Mouse (Mus musculus) liver, adult 2 months (tissue): ENCODE measurements around the gene Hsh2d.

Source experiments
- CTCF ChIP-seq: fragments of 200-500 bp; IDR thresholded peaks from 2 replicates; pipeline ENCODE4 v1.5.1; 2011; ENCODE audit warnings: low read depth, low read length, control low read depth
- POLR2A ChIP-seq: fragments of 200-500 bp; IDR thresholded peaks from 2 replicates; pipeline ENCODE4 v1.6.1; 2011; ENCODE audit warnings: low read length, control low read depth; ENCODE audit not compliant: insufficient read depth; ENCODE audit errors: extremely low read depth

DNA sequence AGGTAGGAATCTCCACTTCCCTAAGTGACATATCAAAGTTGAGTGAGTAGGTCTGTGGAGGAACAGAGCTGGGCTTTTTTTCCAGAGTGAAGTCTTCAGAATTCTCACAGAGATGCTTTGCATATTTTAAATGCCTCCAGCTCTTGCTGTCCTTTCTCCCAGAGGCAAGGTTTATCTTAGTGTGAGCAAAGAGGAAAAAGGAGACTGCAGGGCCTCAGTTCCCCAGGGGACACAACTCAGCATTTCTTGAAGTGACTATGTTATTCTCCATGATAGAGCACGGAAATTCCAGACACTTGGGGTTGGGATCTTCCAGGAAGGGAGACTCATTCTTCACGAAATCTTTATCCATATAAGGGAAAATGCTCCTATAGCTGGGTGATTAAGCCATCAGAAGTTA, 42.2 kb upstream of the Hsh2d start:
- TF ChIP-seq POLR2A (no peak), CTCF (no peak)
